Mouse (Mus musculus) R1 (cell line): ENCODE data around the gene Gm10563.
"Not testable (repeated sequence)": the region's sequence is repeated elsewhere in the genome, so short reads cannot be mapped to it uniquely, and the experiment has no call there.

Source experiments
- DNase-seq: peaks from one replicate; pipeline ENCODE4 v3.0.0-alpha.2; 2018; ENCODE audit warnings: low read depth, low spot score

Gm10563 gene

GRCm38 (mm10) chr4:155645308-155645707 lies at the start of gene Gm10563:
Gene Gm10563, minus strand, starts transcription at chr4:155645408.
- not testable (repeated sequence) for DNase-seq

GRCm38 (mm10) chr4:155694482-155695401 lies 49.5 kb upstream of the Gm10563 start:
- DNase-seq = peak; percentile 79

GRCm38 (mm10) chr4:155694111-155694481 lies 48.9 kb upstream of the Gm10563 start, which contains the start of gene Fndc10:
Gene Fndc10, plus strand, starts transcription at chr4:155694342.
- DNase-seq = peak; percentile 80

- peak; percentile 62 for DNase-seq
Measured at GRCm38 (mm10) chr4:155692421-155692820, 47.2 kb upstream of the Gm10563 start.

GRCm38 (mm10) chr4:155690571-155691375 lies 45.6 kb upstream of the Gm10563 start:
- no peak for DNase-seq

GRCm38 (mm10) chr4:155687764-155688163 lies 42.6 kb upstream of the Gm10563 start:
- peak; percentile 64 for DNase-seq

- DNase-seq = not testable (repeated sequence)
Measured at GRCm38 (mm10) chr4:155683670-155684277, 38.6 kb upstream of the Gm10563 start.

GRCm38 (mm10) chr4:155675991-155676390 lies 30.8 kb upstream of the Gm10563 start:
- DNase-seq = no peak

GRCm38 (mm10) chr4:155672082-155672481 lies 26.9 kb upstream of the Gm10563 start:
- DNase-seq = no peak

GRCm38 (mm10) chr4:155670236-155670635 lies 25.0 kb upstream of the Gm10563 start:
- DNase-seq = peak; percentile 94

- DNase-seq = peak; percentile 83
Measured at GRCm38 (mm10) chr4:155669598-155670075, 24.4 kb upstream of the Gm10563 start.

- peak; percentile 98 for DNase-seq
Measured at GRCm38 (mm10) chr4:155668689-155669597, 23.7 kb upstream of the Gm10563 start, which contains the start of gene Mib2. Gene Mib2, minus strand, starts transcription at chr4:155669198.

- no peak for DNase-seq
Measured at GRCm38 (mm10) chr4:155666903-155667302, 21.7 kb upstream of the Gm10563 start.

- DNase-seq = peak; percentile 20
Measured at GRCm38 (mm10) chr4:155660641-155661040, 15.4 kb upstream of the Gm10563 start.

GRCm38 (mm10) chr4:155658961-155659360 lies 13.8 kb upstream of the Gm10563 start:
- no peak for DNase-seq

- DNase-seq = no peak
Measured at GRCm38 (mm10) chr4:155656214-155656751, 11.1 kb upstream of the Gm10563 start.

- peak; percentile 87 for DNase-seq
Measured at GRCm38 (mm10) chr4:155654456-155655298, 9.5 kb upstream of the Gm10563 start.

- DNase-seq = no peak
Measured at GRCm38 (mm10) chr4:155654183-155654455, 8.9 kb upstream of the Gm10563 start.

GRCm38 (mm10) chr4:155653451-155654182 lies 8.4 kb upstream of the Gm10563 start:
- peak; percentile 61 for DNase-seq
